Mouse (Mus musculus) lung, embryonic 16.5 days (tissue): ENCODE data around the gene Fndc11. TPM values are rescaled to one million over a fixed set of nuclear protein-coding genes. Genes with fewer than 3 reads are reported as not detected.
A peak's percentile ranks its signal among the peaks of the same experiment; 100 is the strongest.

Experiments
- ATAC-seq: fragments of 200-750 bp; cut with Nextera tagmentation; 2 replicates; pipeline ENCODE4 v1.8.0; 2017; ENCODE audit warnings: low read depth, mild to moderate bottlenecking, moderate library complexity
- H3K27ac ChIP-seq: fragments of 300-500 bp; sonication (generic); 2 replicates; pipeline ENCODE4 v1.5.1; 2014; ENCODE audit warnings: mild to moderate bottlenecking, control low read depth, low read length
- H3K27me3 ChIP-seq: fragments of 300-500 bp; sonication (generic); 2 replicates; pipeline ENCODE4 v1.6.1; 2014; ENCODE audit warnings: low read depth, low read length, mixed read lengths; ENCODE audit not compliant: control insufficient read depth, insufficient read depth
- H3K36me3 ChIP-seq: fragments of 300-500 bp; sonication (generic); 2 replicates; pipeline ENCODE4 v1.6.1; 2014; ENCODE audit warnings: low read length; ENCODE audit not compliant: control insufficient read depth, insufficient read depth
- H3K4me1 ChIP-seq: fragments of 300-500 bp; sonication (generic); replicated peaks from 2 replicates; pipeline ENCODE4 v1.6.1; 2014; ENCODE audit warnings: low read length, mixed read lengths; ENCODE audit not compliant: control insufficient read depth, insufficient read depth
- H3K4me2 ChIP-seq: fragments of 300-500 bp; sonication (generic); 2 replicates; pipeline ENCODE4 v1.6.1; 2014; ENCODE audit warnings: low read depth, low read length, control low read depth
- H3K4me3 ChIP-seq: fragments of 300-500 bp; sonication (generic); 2 replicates; pipeline ENCODE4 v1.5.1; 2014; ENCODE audit warnings: mild to moderate bottlenecking, low read length, control low read depth
- H3K9ac ChIP-seq: fragments of 300-500 bp; sonication (generic); 2 replicates; pipeline ENCODE4 v1.6.1; 2014; ENCODE audit warnings: low read length, control low read depth
- H3K9me3 ChIP-seq: fragments of 300-500 bp; sonication (generic); 2 replicates; pipeline ENCODE4 v1.6.1; 2016; ENCODE audit warnings: low read length; ENCODE audit not compliant: control insufficient read depth
- WGBS: fragments of 180-500 bp; shearing (Covaris S2); extraction: QIAGEN DNeasy Blood & Tissue Kit; methylation state at CpG from one replicate; pipeline ENCODE4 v1.1.7; 2014; 5-methylcytosine and 5-hydroxymethylcytosine counted together
- polyA plus RNA-seq: library from polyadenylated mRNA; unstranded; fragments of >200 nt; fragmentation: Nextera tagmentation; extraction: Ambion mirVana; gene quantifications from 2 replicates; pipeline ENCODE4 v1.2.1, GENCODE M21; 2015

The Fndc11 gene
- polyA plus RNA-seq, 1 experiment from 2014 or later, result 0.35 TPM

- H3K27ac ChIP-seq, result no peak overlapping the region
- peaks cover 12% of the 10 kb centered on the region; the same call in 1 of the 2 replicates for H3K4me1 ChIP-seq
- peak; percentile 41; the same call in 1 of the 2 replicates for ATAC-seq
- no peaks in the 10 kb centered on the region for H3K9me3 ChIP-seq
- no peaks in the 10 kb centered on the region for H3K36me3 ChIP-seq
- H3K27me3 ChIP-seq, result peaks cover 26% of the 10 kb centered on the region
- 3% methylated on average over 34 of the region's 34 CpGs for WGBS
- peak overlapping the region; percentile 69 for H3K4me2 ChIP-seq
- H3K9ac ChIP-seq, result peak overlapping the region; percentile 60
- peak overlapping the region; percentile 39 for H3K4me3 ChIP-seq
Observed at GRCm38 (mm10) chr2:181212389-181213020, 7.3 kb upstream of the Fndc11 start.

DNA sequence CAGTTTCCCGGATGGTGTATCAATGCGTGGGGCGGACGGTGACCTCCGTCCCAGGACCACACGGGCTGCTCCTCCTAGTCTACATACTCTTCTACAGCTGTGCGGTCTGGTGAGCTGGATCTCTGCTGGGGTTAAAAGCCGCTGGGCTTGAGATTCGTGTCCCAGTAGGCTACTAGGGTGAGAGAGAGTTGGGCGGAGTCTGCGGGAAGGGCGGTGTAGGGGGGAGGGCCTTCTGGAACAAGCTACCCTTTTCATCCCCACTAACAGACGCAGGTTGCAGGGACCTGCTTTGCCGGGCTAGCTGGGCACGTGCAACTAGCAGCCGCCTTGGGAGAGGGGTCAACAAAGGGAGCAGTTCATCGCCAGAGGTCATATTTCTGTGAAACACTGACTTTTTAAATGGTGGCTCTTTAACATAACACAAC, 6.8 kb upstream of the Fndc11 start, which contains the start of gene Srms:
Gene Srms (minus strand): TSS at position 165 of the 425 bp plus-strand sequence.
- Histone ChIP-seq H3K4me1 (peaks cover 12% of the 10 kb centered on the region; the same call in 1 of the 2 replicates), H3K27me3 (peaks cover 26% of the 10 kb centered on the region), H3K4me2 (peak within 1 kb of the TSS; percentile 69), H3K9me3 (no peaks in the 10 kb centered on the region), H3K9ac (peak within 1 kb of the TSS; percentile 60), H3K36me3 (no peaks in the 10 kb centered on the region), H3K4me3 (peak within 1 kb of the TSS; percentile 39), H3K27ac (no peak within 1 kb of the TSS)
- ATAC-seq, result peak; percentile 79
- WGBS, result under 1% methylated on average over 17 of the region's 17 CpGs

DNA sequence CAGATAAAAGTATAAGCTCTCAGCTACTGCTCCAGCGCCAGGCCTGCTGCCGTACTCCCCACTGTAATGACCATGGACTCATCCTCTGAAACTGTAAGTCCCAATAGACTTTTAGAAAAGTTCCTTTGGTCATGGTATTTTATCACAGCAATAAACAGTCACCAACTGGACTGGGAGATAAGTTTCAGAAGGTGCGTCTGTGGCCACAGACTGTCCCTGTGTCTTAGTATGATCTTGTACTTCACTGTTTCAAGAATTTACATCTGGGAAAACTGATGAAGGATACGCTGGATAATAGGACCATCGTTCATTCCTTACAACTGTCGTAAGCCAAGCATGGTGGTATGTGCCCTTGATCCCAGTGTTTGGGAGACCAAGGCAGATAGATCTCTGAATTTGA, 3.8 kb upstream of the Fndc11 start:
- Histone ChIP-seq H3K4me1 (peaks cover 28% of the 10 kb centered on the region), H3K9me3 (no peaks in the 10 kb centered on the region), H3K9ac (no peak overlapping the region), H3K4me3 (no peak overlapping the region), H3K27ac (no peak overlapping the region), H3K4me2 (no peak overlapping the region), H3K36me3 (no peaks in the 10 kb centered on the region), H3K27me3 (peaks cover 26% of the 10 kb centered on the region)
- WGBS, result 79% methylated on average over 6 of the region's 6 CpGs
- ATAC-seq, result no peak

GRCm38 (mm10) chr2:181218881-181219485, 830 bp upstream of the Fndc11 start:
- Histone ChIP-seq H3K4me1 (peaks cover 17% of the 10 kb centered on the region), H3K36me3 (no peaks in the 10 kb centered on the region), H3K9me3 (no peaks in the 10 kb centered on the region), H3K27me3 (peaks cover under 1% of the 10 kb centered on the region; the same call in 1 of the 2 replicates), H3K9ac (peak overlapping the region; percentile 51), H3K4me3 (no peak overlapping the region; the same call in 1 of the 2 replicates), H3K27ac (peak overlapping the region; percentile 98), H3K4me2 (peak overlapping the region; percentile 65)
- no peak for ATAC-seq
- 45% methylated on average over 5 of the region's 5 CpGs for WGBS

DNA sequence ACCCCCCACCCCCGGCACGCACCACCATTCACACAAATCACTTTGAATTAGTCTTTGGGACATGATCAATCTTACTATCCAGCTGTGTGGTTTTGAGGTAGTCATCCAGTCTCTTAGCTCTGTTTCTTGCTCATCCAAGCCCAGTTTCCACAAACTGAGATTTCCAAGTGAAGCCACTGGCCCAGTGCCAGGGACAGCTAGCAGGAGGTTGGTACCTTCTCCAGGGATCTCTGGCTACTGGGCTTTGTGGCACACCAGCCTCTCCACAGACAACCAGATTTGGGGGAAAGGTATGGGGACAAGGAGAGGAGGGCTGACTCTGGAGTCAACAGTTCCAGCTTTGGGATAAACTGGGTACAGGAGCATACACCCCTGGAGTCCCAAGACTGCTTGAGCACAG, 548 bp downstream of the Fndc11 start:
- peak overlapping the region; percentile 98 for H3K27ac ChIP-seq
- H3K9me3 ChIP-seq, result no peaks in the 10 kb centered on the region
- no peaks in the 10 kb centered on the region for H3K36me3 ChIP-seq
- H3K4me2 ChIP-seq, result peak overlapping the region; percentile 65
- H3K27me3 ChIP-seq, result no peaks in the 10 kb centered on the region
- peak overlapping the region; percentile 44 for H3K4me3 ChIP-seq
- ATAC-seq, result 0 out of 2 replicates have a peak, but pooled peaks have one; percentile 3
- peak overlapping the region; percentile 51 for H3K9ac ChIP-seq
- H3K4me1 ChIP-seq, result peaks cover 17% of the 10 kb centered on the region
- WGBS, result 15% methylated on average over 2 of the region's 2 CpGs

DNA sequence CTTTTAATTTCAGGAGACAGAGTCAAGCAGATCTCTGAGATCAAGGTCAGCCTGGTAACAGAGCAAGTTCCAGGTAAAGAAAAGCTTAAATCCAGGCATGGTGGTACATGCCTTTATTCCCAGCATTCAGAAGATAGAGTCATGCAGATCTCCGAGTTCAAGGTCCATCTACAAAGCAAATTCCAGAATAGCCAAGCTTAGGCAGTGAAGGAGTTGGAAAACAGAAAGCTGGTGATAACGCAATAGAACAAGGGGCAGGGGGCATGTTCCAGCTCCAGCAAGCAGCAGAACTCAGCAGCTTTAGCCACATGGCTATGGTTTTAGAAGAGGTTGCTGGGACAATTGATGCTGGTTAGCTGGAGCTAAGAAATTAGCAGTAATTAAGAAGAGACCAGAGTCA, 5.2 kb downstream of the Fndc11 start:
- Histone ChIP-seq H3K4me2 (no peak overlapping the region), H3K4me1 (peaks cover 6% of the 10 kb centered on the region), H3K36me3 (no peaks in the 10 kb centered on the region), H3K27ac (no peak overlapping the region), H3K9me3 (no peaks in the 10 kb centered on the region), H3K9ac (no peak overlapping the region), H3K27me3 (no peaks in the 10 kb centered on the region), H3K4me3 (no peak overlapping the region)
- WGBS, result 78% methylated on average over 2 of the region's 2 CpGs
- ATAC-seq, result no peak

GRCm38 (mm10) chr2:181227122-181227521, 7.3 kb downstream of the Fndc11 start:
- 71% methylated on average over 3 of the region's 3 CpGs for WGBS
- no peaks in the 10 kb centered on the region for H3K36me3 ChIP-seq
- no peak for ATAC-seq
- H3K4me3 ChIP-seq, result no peak overlapping the region
- no peak overlapping the region for H3K9ac ChIP-seq
- H3K4me1 ChIP-seq, result no peaks in the 10 kb centered on the region; the same call in 1 of the 2 replicates
- H3K9me3 ChIP-seq, result no peaks in the 10 kb centered on the region
- H3K27ac ChIP-seq, result no peak overlapping the region
- H3K27me3 ChIP-seq, result no peaks in the 10 kb centered on the region
- H3K4me2 ChIP-seq, result no peak overlapping the region

- Histone ChIP-seq H3K36me3 (0 out of 2 replicates have a peak, but pooled peaks cover 3% of the 10 kb centered on the region), H3K4me3 (no peak overlapping the region), H3K9me3 (no peaks in the 10 kb centered on the region), H3K4me1 (no peaks in the 10 kb centered on the region; the same call in 1 of the 2 replicates), H3K9ac (no peak overlapping the region), H3K27ac (no peak overlapping the region), H3K4me2 (no peak overlapping the region), H3K27me3 (no peaks in the 10 kb centered on the region)
- no peak for ATAC-seq
- WGBS, result 64% methylated on average over 1 of the region's 1 CpGs
Observed at GRCm38 (mm10) chr2:181228335-181228734, 8.5 kb downstream of the Fndc11 start.

- no peaks in the 10 kb centered on the region for H3K9me3 ChIP-seq
- no peak for ATAC-seq
- H3K27me3 ChIP-seq, result no peaks in the 10 kb centered on the region
- no peaks in the 10 kb centered on the region for H3K4me1 ChIP-seq
- H3K36me3 ChIP-seq, result 0 out of 2 replicates have a peak, but pooled peaks cover 3% of the 10 kb centered on the region
- H3K9ac ChIP-seq, result no peak overlapping the region
- H3K27ac ChIP-seq, result no peak overlapping the region
- no peak overlapping the region for H3K4me2 ChIP-seq
- H3K4me3 ChIP-seq, result no peak overlapping the region
- WGBS, result 78% methylated on average over 20 of the region's 20 CpGs
Observed at GRCm38 (mm10) chr2:181231171-181231570, 11.4 kb downstream of the Fndc11 start.
